Mouse (Mus musculus) ZHBTc4 (cell line): ENCODE measurements around the gene Arhgap25.

ENCODE experiments used
- DNase-seq: peaks from one replicate; pipeline ENCODE4 v3.0.0-alpha.2; 2011; ENCODE audit warnings: low read depth, low spot score

Gene Arhgap25

GRCm38 (mm10) chr6:87449534-87449933, 83.5 kb downstream of the Arhgap25 start:
- no peak for DNase-seq

GRCm38 (mm10) chr6:87447217-87447616, 85.8 kb downstream of the Arhgap25 start:
- DNase-seq: no peak

GRCm38 (mm10) chr6:87445222-87445621, 87.8 kb downstream of the Arhgap25 start:
- no peak for DNase-seq

- no peak for DNase-seq
Observed at GRCm38 (mm10) chr6:87443253-87443652, 89.8 kb downstream of the Arhgap25 start.

GRCm38 (mm10) chr6:87436745-87437144, 96.3 kb downstream of the Arhgap25 start:
- DNase-seq: no peak

- no peak for DNase-seq
Observed at GRCm38 (mm10) chr6:87435791-87436190, 97.3 kb downstream of the Arhgap25 start.

- DNase-seq: no peak
Observed at GRCm38 (mm10) chr6:87428487-87429044, 104.5 kb downstream of the Arhgap25 start, which contains the start of gene Bmp10. Bmp10 (plus strand) TSS chr6:87428994.

GRCm38 (mm10) chr6:87427616-87428015, 105.4 kb downstream of the Arhgap25 start:
- DNase-seq: no peak

- no peak for DNase-seq
Observed at GRCm38 (mm10) chr6:87426954-87427353, 106.1 kb downstream of the Arhgap25 start.

GRCm38 (mm10) chr6:87424037-87424816, 108.8 kb downstream of the Arhgap25 start:
- DNase-seq: no peak

- no peak for DNase-seq
Observed at GRCm38 (mm10) chr6:87422304-87422703, 110.8 kb downstream of the Arhgap25 start.

- DNase-seq: peak; percentile 40
Observed at GRCm38 (mm10) chr6:87412011-87412410, 121.0 kb downstream of the Arhgap25 start.
